Mouse (Mus musculus) ovary, postnatal 36 days (tissue): ENCODE data around the gene A630089N07Rik.

Experiments
- DNase-seq: peaks from one replicate; pipeline ENCODE4 v3.0.0; 2022; ENCODE audit warnings: low spot score, mixed read lengths

The A630089N07Rik gene

DNA sequence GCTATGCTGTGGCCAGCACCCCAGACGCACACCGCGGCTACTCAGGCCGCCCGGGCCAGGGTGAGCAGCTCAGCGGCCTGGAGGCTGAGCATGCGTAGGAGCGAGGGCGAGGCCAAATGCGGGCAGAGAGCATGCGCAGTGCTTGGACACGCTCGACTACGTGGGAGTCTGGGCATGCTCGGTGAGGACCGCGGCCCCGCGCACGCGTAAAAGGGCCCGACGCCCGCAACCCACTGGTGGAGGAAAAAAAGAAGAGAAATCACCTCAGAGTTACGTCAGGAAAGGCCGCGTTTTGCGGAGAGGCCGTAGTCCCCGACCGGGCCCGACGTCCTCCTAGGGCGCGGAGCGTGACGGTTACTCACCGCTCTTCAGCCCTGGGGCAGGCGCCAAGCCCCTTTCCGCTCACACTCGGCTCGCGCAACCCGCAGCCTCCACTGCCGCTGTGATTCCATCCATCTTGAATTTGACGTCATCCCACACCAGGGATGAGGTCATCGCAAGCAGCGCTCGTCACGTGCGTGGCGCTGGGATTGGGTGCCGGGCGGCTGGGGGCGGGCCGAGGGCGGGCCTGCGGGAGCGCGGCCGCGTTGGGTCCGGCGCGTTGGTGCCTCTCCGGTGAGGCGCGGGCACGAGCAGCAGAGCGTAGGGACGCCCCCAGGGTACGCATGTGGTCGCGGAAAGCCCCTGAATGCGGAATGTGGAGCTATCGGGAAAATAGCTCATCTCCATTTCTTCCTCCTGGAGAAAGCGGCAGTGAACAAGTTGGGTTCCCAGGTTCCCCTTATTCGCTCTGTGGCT, 119.9 kb downstream of the A630089N07Rik start, which contains the start of the genes C2cd2 and Zbtb21:
Gene C2cd2, minus strand, starts transcription at position 448 of the 798 bp plus-strand sequence.
Gene Zbtb21, minus strand, starts transcription at position 472 of the 798 bp plus-strand sequence.
- DNase-seq, result peak; percentile 97

DNA sequence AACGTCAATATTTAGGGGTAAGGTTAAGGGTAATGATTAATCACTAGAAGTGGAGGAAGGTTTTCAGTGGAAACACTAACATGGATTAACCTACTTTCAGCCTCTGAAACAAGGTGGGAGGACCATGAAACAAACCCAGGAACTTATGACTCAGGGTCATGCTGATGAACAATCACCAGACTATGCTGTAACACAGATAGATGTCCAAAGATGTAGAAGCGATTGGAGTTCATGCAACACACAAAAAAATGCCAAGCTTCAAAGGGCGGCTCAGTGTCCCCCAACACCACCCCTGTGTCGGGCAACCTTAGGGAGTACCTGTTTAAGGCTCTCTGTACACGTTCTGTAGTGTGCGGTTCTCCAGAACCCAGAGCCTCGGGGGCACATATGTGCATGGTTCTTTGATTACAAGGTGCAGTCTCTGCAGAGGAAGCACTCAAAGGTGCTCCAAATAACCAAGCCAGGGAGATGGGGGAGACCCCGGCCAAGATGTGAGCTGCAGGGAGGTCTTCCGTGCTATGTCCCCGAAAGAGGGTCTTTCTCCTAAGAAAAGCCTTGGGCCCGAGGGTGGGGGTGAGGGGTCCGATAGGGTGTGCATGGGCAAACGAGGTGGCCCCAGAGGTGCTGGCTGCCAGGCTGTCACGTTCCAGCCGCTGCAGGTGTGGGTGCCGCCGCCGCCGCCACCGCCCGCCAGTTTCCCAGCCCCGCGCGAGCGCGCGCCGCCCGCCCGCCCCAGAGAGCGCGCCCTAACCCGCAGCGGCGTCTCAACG, 120.7 kb downstream of the A630089N07Rik start:
- DNase-seq, result no peak

- DNase-seq, result no peak
Observed at GRCm38 (mm10) chr16:97960348-97960747, 121.9 kb downstream of the A630089N07Rik start.

DNA sequence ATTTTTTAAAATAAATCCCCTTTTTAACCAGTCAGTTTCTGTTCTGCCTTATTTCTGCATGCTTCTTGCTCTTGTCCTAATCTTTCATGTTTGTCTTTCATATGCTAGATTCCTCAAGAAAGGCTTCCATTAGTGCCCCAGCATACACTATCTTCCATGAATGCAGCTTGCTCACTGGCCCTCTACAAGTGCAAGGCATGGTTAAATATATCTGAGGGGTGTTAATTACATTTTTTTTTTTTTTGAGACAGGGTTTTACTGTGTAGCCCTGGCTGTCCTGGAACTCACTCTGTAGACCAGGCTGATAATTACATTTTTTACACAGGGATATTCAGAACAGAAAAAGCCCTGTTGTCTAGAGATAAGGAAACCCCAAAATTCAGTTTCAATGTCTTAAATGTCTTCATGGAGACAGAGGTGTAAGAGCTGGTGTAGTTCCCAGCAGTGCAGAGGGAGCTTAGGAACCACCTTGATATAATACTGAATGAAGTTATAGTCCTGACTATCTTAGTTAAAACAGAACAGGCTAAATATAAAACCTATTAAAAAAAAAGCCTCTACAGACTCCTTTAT, 123.8 kb downstream of the A630089N07Rik start:
- no peak for DNase-seq

GRCm38 (mm10) chr16:97957626-97958025, 124.6 kb downstream of the A630089N07Rik start:
- no peak for DNase-seq

DNA sequence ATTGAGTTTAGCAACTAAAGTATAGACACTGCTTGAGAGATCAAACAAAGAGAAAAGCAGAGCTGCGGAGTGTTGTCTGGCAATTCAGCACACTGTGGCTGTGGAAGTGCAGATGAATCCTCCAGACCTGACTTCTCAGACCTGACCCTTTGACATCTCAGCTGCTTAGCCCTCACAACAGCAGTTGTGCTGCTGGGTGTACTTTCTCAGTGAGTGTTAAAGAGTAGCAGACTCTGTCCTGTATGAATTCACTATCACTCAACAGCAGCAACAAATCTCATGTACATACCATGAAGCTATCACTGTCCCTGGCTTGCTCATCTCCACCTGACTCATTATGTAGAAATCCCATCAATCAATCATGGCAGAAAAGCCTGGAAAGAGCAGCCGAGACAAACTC, 126.2 kb downstream of the A630089N07Rik start:
- DNase-seq, result no peak

DNA sequence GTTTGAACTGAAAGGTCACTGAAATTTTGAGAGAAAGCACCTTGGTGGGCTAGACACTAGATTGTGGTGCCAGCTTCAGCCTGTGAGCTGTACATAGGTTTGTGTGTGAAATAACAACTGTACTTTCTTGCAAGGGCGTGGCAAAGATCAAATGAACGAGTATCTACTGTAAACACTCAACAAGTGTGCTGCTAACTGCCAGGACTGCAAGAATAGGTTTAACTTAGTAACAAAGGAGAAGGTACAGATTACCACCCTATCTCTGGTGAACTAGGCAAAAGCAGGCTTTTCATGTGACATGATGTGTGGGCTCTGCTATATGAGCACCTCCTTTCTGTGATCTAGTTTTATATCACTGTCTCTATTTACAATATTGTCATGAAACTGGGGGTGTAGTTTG, 128.9 kb downstream of the A630089N07Rik start:
- no peak for DNase-seq

GRCm38 (mm10) chr16:97952801-97953200, 129.4 kb downstream of the A630089N07Rik start:
- no peak for DNase-seq

DNA sequence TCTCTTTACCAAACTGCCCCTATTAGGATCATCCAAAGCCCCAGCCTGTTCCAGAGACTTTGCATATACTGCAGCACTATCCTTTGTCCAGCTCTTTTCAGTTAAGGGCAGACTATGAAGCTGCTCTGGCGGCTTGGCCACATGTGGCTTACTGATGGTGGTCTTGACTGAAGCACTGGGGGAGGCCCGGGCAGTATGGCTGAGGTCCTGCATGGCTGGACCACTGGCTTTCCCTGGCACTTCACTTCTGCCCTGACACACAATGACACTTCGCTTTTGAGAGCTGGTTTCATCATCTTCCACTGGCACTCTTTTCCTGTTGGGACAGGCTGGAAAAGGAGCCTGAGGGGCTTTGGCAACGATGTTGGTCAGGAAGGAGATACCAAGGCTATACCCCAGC, 129.9 kb downstream of the A630089N07Rik start:
- DNase-seq, result no peak
